Mouse (Mus musculus) forebrain, embryonic 10.5 days (tissue): Measurements from ENCODE around the gene Rpl3l. TPM values are rescaled to one million over a fixed set of nuclear protein-coding genes. Genes with fewer than 3 reads are reported as not detected.

Experiments used
- DNase-seq: peaks from one replicate; pipeline ENCODE4 v3.0.0-alpha.2; 2017; ENCODE audit warnings: low spot score; ENCODE audit errors: extremely low spot score
- H3K27ac ChIP-seq: fragments of 300-500 bp; sonication (generic); 2 replicates; pipeline ENCODE4 v1.5.1; 2016; ENCODE audit warnings: mild to moderate bottlenecking
- H3K27me3 ChIP-seq: fragments of 300-500 bp; sonication (generic); 2 replicates; pipeline ENCODE4 v1.6.1; 2016; ENCODE audit warnings: mild to moderate bottlenecking; ENCODE audit not compliant: poor library complexity, severe bottlenecking
- H3K36me3 ChIP-seq: fragments of 300-500 bp; sonication (generic); replicated peaks from 2 replicates; pipeline ENCODE4 v1.6.1; 2016; ENCODE audit warnings: mild to moderate bottlenecking, moderate library complexity
- H3K4me1 ChIP-seq: fragments of 300-500 bp; sonication (generic); 2 replicates; pipeline ENCODE4 v1.6.1; 2016
- H3K4me3 ChIP-seq: fragments of 300-500 bp; sonication (generic); 2 replicates; pipeline ENCODE4 v1.5.1; 2016; ENCODE audit warnings: mild to moderate bottlenecking, moderate library complexity
- H3K9me3 ChIP-seq: fragments of 300-500 bp; sonication (generic); 2 replicates; pipeline ENCODE4 v1.6.1; 2016; ENCODE audit warnings: mild to moderate bottlenecking, moderate library complexity
- WGBS: fragments of 180-500 bp; shearing (Covaris S2); methylation state at CpG from one replicate; pipeline ENCODE4 v1.1.7; 2016; 5-methylcytosine and 5-hydroxymethylcytosine counted together
- polyA plus RNA-seq: library from polyadenylated mRNA; unstranded; fragments of >200 nt; fragmentation: Nextera tagmentation; extraction: Ambion mirVana; gene quantifications from 2 replicates; pipeline ENCODE4 v1.2.1, GENCODE M21; 2016

Gene Rpl3l
- not detected in 2 replicates for polyA plus RNA-seq

DNA sequence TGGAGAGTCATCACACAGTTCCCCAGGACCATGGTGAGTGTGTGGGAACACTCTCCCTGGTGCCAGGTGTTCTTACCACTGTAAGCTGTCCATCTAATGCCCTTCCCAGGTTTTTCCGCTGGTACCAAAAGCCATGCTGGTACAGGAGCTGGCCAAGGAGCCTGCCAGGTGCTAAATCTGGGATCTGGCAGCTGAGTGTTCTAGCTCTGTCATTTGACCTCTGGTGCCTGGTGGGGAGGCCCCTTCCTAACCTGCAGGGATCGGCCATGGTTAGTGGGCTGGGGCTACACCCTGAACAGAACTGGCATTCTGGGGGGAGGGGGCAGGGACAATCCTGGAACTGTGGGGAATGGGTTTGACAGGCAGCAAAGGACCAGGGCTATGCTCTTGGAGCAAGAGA, at the start of gene Rpl3l:
Gene Rpl3l, plus strand, starts transcription at position 203 of the 400 bp plus-strand sequence.
- peaks cover 1% of the 10 kb centered on the region for H3K36me3 ChIP-seq
- no peak for DNase-seq
- peaks cover 14% of the 10 kb centered on the region; the same call in 1 of the 2 replicates for H3K27me3 ChIP-seq
- 76% methylated on average over 2 of the region's 2 CpGs for WGBS
- peaks cover 16% of the 10 kb centered on the region for H3K4me1 ChIP-seq
- H3K9me3 ChIP-seq, result no peaks in the 10 kb centered on the region
- no peak within 1 kb of the TSS for H3K27ac ChIP-seq
- no peak within 1 kb of the TSS for H3K4me3 ChIP-seq

DNA sequence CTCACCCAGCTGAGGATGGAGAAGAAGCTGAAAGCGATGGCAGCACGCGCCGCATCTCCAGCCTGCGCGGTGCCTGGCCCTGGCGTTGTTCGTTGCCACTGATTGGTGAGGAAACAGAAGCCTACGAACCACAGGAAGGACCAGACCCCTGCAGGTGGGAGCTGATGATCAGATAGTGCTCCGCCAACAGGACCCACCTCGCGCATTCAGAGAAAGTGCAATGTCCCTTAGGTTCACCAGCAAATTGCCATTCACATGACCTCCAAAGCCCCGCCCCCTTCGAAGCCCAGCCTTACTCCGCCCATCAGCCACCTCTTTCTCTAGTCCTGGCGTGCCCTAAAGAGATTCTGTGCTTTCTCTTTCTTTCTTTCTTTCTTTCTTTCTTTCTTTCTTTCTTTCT, 41.1 kb upstream of the Rpl3l start:
- peaks cover 60% of the 10 kb centered on the region for H3K27me3 ChIP-seq
- H3K4me3 ChIP-seq, result peak overlapping the region; percentile 35
- H3K27ac ChIP-seq, result no peak overlapping the region
- no peak for DNase-seq
- H3K9me3 ChIP-seq, result no peaks in the 10 kb centered on the region
- 25% methylated on average over 16 of the region's 16 CpGs for WGBS
- peaks cover 16% of the 10 kb centered on the region for H3K36me3 ChIP-seq
- peaks cover 32% of the 10 kb centered on the region for H3K4me1 ChIP-seq

DNA sequence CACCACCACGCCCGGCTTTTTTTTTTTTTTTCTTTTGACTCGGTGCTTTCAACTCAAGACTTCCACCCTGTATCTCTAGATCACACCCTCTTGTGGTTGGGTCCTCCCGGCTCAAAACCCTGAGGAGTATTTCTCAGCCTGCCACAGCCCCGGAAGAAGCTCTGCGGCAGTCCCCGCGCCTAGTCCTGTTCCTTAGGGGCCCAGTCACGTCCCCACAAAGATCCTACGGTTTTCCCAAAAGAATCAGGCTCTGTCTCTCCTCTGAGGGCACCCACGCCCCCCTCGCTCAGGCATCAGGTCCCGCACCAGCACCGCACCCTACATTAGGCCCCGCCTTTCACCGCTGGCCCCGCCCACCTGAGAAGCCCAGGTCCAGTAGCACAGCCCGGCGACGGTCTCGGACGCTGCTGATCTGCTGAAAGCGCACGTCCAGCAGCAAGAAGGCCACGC, 40.4 kb upstream of the Rpl3l start:
- Histone ChIP-seq H3K9me3 (no peaks in the 10 kb centered on the region), H3K4me1 (peaks cover 32% of the 10 kb centered on the region), H3K27me3 (peaks cover 66% of the 10 kb centered on the region), H3K27ac (0 out of 2 replicates have a peak overlapping the region, but pooled peaks have one; percentile 35), H3K36me3 (peaks cover 13% of the 10 kb centered on the region), H3K4me3 (peak overlapping the region; percentile 44)
- DNase-seq, result no peak
- 2% methylated on average over 25 of the region's 25 CpGs for whole genome bisulfite sequencing

DNA sequence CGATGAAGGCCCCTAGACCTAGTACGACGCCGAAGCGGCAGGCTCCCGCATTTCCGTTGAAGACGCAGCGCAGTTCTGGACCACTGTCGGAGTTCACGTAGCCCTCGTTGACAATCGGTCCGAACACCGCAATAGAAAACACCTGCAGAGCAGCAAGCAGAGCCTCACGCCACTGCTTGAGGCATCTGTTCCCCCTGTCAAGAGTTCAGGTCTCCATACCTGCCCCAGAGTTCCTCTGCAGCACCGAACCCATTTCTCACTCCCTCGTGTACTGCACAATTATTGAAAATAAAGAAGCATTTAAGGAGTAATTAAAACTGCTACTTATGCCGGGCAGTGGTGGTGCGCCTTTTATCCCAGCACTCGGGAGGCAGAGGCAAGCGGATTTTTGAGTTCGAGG, 40.0 kb upstream of the Rpl3l start:
- H3K9me3 ChIP-seq, result no peaks in the 10 kb centered on the region
- H3K4me1 ChIP-seq, result peaks cover 32% of the 10 kb centered on the region
- H3K36me3 ChIP-seq, result peaks cover 13% of the 10 kb centered on the region
- WGBS, result 18% methylated on average over 23 of the region's 23 CpGs
- peaks cover 68% of the 10 kb centered on the region for H3K27me3 ChIP-seq
- 0 out of 2 replicates have a peak overlapping the region, but pooled peaks have one; percentile 35 for H3K27ac ChIP-seq
- DNase-seq, result no peak
- peak overlapping the region; percentile 44 for H3K4me3 ChIP-seq

DNA sequence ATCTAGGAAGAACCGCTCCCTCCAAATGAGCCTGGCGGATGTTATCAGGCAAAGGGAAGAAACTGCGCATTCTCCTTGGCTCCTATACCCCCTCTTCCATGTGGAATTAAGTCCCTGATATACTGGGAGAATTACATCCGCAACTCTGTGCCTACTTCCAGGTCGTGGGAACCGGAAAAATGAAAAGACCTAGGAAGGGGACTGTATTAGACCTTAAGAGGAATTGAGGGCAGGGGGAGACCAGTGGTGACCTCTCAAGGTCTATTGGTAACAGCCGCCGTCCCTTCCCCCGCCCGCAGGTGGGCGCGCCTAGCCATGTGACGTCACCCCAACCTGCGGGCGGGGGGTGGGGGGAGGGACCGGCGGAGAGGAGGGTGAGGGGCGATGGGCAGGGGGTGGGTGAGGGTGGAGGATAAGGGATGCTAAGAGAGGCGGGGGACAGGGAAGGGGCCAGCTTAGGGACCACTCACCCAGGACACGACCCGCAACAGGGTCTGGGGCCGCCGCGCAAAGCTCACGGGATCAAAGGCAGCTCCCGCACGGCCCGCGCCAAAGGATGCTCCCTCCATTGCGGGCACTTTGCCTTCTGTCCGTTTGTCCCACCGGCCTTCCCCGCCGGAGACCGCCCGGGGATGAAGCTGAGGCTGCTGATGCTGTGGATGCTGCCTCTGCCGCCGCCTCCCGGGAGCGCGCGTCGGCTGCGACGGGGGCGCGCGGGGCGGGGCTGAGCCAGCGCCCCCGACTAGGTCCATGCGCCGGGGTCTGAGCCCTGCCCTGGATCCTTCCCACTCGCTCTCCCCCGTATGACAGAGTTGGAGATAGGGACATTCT, 38.2 kb upstream of the Rpl3l start, which contains the start of gene Syngr3:
Gene Syngr3, minus strand, starts transcription at position 705 of the 831 bp plus-strand sequence.
- under 1% methylated on average over 53 of the region's 55 CpGs for WGBS
- no peaks in the 10 kb centered on the region for H3K9me3 ChIP-seq
- H3K4me1 ChIP-seq, result peaks cover 36% of the 10 kb centered on the region
- peak; percentile 43 for DNase-seq
- H3K27ac ChIP-seq, result peak within 1 kb of the TSS; percentile 82
- peak within 1 kb of the TSS; percentile 74 for H3K4me3 ChIP-seq
- peaks cover 68% of the 10 kb centered on the region for H3K27me3 ChIP-seq
- H3K36me3 ChIP-seq, result peaks cover 23% of the 10 kb centered on the region

DNA sequence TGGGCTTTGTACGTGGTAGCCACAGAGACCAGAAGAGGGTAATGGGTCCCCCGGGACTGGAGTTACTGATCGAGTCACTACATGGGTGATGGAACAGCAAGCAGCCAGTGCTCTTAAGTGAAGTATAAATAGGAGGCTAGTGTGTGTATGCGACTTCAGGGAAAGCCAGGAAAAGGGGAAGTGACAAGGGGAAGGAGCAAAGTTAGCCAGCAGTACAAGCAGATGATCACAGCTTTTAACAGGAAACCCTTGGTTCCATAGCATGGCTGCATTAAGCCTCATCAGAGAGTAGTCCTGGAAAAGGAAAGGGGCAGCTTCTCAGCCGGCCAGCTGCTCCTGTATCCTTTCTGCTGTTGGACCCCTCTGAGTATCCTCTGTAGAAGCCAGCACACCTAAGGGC, 35.2 kb upstream of the Rpl3l start:
- Histone ChIP-seq H3K4me3 (no peak overlapping the region), H3K36me3 (peaks cover 23% of the 10 kb centered on the region), H3K4me1 (peaks cover 46% of the 10 kb centered on the region), H3K27ac (no peak overlapping the region), H3K27me3 (peaks cover 49% of the 10 kb centered on the region), H3K9me3 (no peaks in the 10 kb centered on the region)
- no peak for DNase-seq
- WGBS, result 87% methylated on average over 5 of the region's 5 CpGs

DNA sequence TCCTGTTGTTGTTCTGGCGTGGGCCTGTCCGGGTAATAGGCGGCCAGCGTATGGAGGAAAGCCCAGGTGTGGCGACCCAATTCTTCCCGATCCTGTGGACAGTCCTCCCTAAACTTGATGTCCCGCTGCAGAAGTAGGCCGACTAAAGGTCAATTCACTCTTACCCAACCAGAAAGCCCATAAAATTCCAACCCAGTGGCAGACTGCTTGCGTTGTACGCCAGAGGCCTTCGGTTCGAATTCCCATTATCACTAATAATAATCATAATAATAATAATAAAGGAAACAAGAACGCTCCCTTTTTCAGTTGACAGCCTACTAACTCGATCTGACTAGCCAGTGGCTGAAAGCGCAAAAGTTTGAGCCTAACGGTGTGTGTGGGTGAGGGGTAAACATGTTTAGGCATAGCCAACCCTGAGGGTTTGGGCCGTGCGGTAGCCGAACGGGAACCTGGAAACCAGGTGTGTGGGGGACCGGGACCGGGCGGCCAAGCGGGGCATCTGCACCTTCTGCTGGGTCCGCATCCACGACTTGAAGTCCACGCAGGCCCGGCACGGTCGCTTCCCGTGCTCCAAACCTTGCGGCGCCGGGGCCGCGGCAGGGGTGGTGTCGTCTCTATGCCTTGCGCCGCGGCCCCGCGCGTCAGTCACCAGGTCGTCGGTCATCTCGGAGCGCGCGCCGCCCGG, 32.2 kb upstream of the Rpl3l start:
- 7% methylated on average over 51 of the region's 51 CpGs for WGBS

DNA sequence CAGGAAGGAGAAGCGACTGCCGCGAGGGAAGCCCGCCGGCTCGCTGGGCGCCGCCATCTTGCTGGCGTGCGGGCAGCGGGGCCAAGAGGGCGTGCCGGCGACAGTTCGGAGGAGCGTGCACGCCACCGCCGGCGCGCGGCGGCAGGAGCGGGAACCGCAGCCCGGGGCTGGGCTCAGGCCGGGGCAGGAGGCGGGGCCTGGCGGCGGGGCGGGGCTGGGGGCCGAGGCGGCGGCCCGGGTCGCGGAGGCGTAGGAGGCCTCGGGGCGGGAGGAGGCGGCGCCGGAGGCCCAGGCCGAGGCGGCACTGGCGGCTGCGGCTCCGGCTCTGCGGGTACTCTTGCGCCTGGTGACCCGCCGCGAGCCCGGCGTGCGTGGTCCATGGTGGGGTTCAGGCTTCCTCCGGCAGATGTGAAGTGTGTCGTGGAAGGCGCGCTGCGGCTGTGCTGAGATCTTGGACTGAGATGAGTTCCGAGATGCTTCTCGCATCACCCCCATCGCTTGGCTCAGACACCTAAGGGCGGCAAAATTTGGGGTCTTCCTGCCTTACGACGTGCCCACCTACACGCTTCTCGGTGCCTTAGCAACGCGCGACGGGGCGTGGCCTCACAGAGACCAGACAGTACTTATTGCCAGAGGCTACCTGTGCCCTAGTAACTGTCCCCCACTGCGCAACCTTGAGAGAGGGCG, 31.5 kb upstream of the Rpl3l start, which contains the start of the genes Gfer and Noxo1:
Gene Gfer, minus strand, starts transcription at position 146 of the 687 bp plus-strand sequence.
Gene Noxo1, plus strand, starts transcription at position 224 of the 687 bp plus-strand sequence.
- Histone ChIP-seq H3K27me3 (peaks cover 17% of the 10 kb centered on the region), H3K27ac (peak within 1 kb of the TSS; percentile 94), H3K4me3 (peak within 1 kb of the TSS; percentile 84), H3K9me3 (no peaks in the 10 kb centered on the region), H3K4me1 (peaks cover 41% of the 10 kb centered on the region), H3K36me3 (peaks cover 43% of the 10 kb centered on the region)
- DNase-seq, result peak; percentile 83
- WGBS, result under 1% methylated on average over 76 of the region's 76 CpGs

More for the DNA sequence above, 32.2 kb upstream of the Rpl3l start:
- Histone ChIP-seq H3K9me3 (no peaks in the 10 kb centered on the region), H3K27ac (peak overlapping the region; percentile 94), H3K4me3 (peak overlapping the region; percentile 84), H3K27me3 (peaks cover 24% of the 10 kb centered on the region), H3K4me1 (peaks cover 41% of the 10 kb centered on the region), H3K36me3 (peaks cover 36% of the 10 kb centered on the region)
- no peak for DNase-seq

DNA sequence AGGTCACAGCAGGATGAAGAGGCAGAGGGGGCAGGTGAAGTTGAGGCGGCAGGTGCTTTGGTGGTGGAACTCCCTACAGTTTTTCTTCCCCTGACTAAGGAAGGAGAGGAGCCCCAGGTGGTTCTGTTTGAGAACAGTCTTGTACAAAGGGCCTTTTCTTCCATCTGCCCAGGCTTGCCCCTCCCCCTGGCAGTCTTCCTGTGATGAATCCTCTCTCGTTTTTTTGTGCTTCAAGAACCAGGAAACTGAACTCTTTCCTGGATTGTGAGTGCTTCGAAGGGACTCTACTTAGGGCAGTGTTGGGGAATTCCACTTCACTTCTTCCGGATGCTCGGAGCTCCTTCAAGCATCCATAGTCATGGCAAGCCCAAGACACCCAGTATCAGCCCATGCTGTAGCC, 29.6 kb upstream of the Rpl3l start:
- no peak for DNase-seq
- Histone ChIP-seq H3K36me3 (peaks cover 49% of the 10 kb centered on the region), H3K4me3 (0 out of 2 replicates have a peak overlapping the region, but pooled peaks have one; percentile 12), H3K27me3 (0 out of 2 replicates have a peak, but pooled peaks cover 6% of the 10 kb centered on the region), H3K4me1 (peaks cover 41% of the 10 kb centered on the region), H3K9me3 (no peaks in the 10 kb centered on the region), H3K27ac (0 out of 2 replicates have a peak overlapping the region, but pooled peaks have one; percentile 13)
- 26% methylated on average over 5 of the region's 5 CpGs for WGBS

DNA sequence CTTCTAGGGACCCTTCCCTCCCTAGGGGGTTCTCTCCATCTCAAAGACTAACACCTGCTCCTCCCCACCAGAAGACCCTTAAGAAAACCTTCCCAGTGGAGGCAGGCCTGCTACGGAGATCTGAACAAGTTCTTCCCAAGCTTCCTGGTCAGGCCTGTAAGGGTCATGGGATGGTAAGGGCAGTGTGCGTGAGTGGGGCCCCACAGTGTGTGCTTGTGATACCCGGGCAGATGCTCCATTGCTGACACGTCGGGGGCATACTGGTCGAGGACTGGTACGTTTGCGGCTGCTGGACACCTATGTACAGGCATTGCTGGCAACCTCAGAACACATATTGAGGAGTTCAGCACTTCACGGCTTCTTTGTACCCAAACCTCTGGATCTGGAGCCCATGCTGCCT, 28.9 kb upstream of the Rpl3l start:
- Histone ChIP-seq H3K27ac (0 out of 2 replicates have a peak overlapping the region, but pooled peaks have one; percentile 13), H3K4me3 (no peak overlapping the region; the same call in 1 of the 2 replicates), H3K27me3 (0 out of 2 replicates have a peak, but pooled peaks cover 6% of the 10 kb centered on the region), H3K4me1 (peaks cover 41% of the 10 kb centered on the region), H3K9me3 (no peaks in the 10 kb centered on the region), H3K36me3 (peaks cover 50% of the 10 kb centered on the region)
- 70% methylated on average over 9 of the region's 9 CpGs for WGBS
- DNase-seq, result no peak

DNA sequence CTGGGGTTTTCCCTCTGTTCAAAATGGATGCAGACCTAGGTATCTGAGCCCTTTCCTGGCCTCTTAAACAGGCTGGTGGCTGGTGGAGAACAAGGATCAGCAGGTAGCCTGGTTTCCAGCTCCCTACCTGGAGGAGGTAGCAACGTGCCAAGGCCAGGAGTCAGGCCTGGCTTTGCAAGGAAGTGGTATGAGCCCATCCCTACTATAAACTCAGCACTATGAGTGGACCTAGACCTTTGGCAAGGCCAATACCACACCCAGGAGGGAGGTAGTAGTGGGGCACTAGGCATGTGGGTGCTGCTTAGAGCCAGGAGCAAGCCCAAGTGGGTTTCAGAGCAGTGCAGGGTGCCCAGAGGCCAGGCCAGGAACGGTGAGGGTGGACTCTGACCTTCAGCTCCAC, 28.1 kb upstream of the Rpl3l start:
- peaks cover 52% of the 10 kb centered on the region for H3K36me3 ChIP-seq
- no peak overlapping the region for H3K27ac ChIP-seq
- DNase-seq, result no peak
- H3K4me1 ChIP-seq, result peaks cover 36% of the 10 kb centered on the region
- no peak overlapping the region for H3K4me3 ChIP-seq
- 0 out of 2 replicates have a peak, but pooled peaks cover 6% of the 10 kb centered on the region for H3K27me3 ChIP-seq
- no peaks in the 10 kb centered on the region for H3K9me3 ChIP-seq
- 79% methylated on average over 2 of the region's 2 CpGs for WGBS

DNA sequence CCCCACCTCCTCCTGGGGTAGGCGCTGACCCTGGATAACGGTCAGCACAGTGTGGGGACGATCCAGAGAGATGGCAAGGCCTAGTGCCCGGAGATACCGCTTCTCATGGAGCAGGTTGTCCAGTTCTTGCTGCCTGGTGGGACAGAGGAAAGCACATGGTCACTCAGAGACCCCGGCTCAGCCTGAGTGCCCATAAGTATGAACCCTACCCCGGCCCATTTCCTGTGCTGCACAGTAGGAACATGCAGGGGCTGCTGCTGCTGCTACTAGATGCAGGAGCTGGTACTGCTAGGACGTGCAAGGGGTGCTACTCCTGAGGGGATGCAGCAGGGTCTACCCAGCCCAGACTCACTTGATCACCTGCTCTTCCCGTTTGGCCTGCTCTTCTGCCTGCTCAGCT, 26.4 kb upstream of the Rpl3l start:
- H3K36me3 ChIP-seq, result peaks cover 66% of the 10 kb centered on the region
- no peaks in the 10 kb centered on the region for H3K9me3 ChIP-seq
- 0 out of 2 replicates have a peak, but pooled peaks cover 6% of the 10 kb centered on the region for H3K27me3 ChIP-seq
- no peak overlapping the region for H3K27ac ChIP-seq
- 90% methylated on average over 9 of the region's 9 CpGs for whole genome bisulfite sequencing
- H3K4me3 ChIP-seq, result 0 out of 2 replicates have a peak overlapping the region, but pooled peaks have one; percentile 3
- DNase-seq, result no peak
- peaks cover 32% of the 10 kb centered on the region for H3K4me1 ChIP-seq
